Mouse (Mus musculus) limb, embryonic 15.5 days (tissue): Measurements from ENCODE around the gene Spag9. TPM values are rescaled to one million over a fixed set of nuclear protein-coding genes. Genes with fewer than 3 reads are reported as not detected.

Experiments used
- ATAC-seq: fragments of 200-750 bp; cut with Nextera tagmentation; 2 replicates; pipeline ENCODE4 v1.8.0; 2017; ENCODE audit warnings: low read depth, moderate TSS enrichment; ENCODE audit not compliant: insufficient number of reproducible peaks, low FRiP score, low TSS enrichment
- H3K27ac ChIP-seq: fragments of 300-500 bp; sonication (generic); 2 replicates; pipeline ENCODE4 v1.5.1; 2015; ENCODE audit warnings: moderate library complexity, mild to moderate bottlenecking, inconsistent platforms
- H3K27me3 ChIP-seq: fragments of 300-500 bp; sonication (generic); 2 replicates; pipeline ENCODE4 v1.6.1; 2015; ENCODE audit warnings: inconsistent platforms
- H3K36me3 ChIP-seq: fragments of 300-500 bp; sonication (generic); 2 replicates; pipeline ENCODE4 v1.6.1; 2015; ENCODE audit warnings: inconsistent platforms
- H3K4me1 ChIP-seq: fragments of 300-500 bp; sonication (generic); 2 replicates; pipeline ENCODE4 v1.6.1; 2015; ENCODE audit warnings: inconsistent platforms
- H3K4me2 ChIP-seq: fragments of 300-500 bp; sonication (generic); 2 replicates; pipeline ENCODE4 v1.6.1; 2015; ENCODE audit warnings: mild to moderate bottlenecking, inconsistent platforms
- H3K4me3 ChIP-seq: fragments of 300-500 bp; sonication (generic); 2 replicates; pipeline ENCODE4 v1.5.1; 2015; ENCODE audit warnings: mild to moderate bottlenecking, inconsistent platforms
- H3K9ac ChIP-seq: fragments of 300-500 bp; sonication (generic); 2 replicates; pipeline ENCODE4 v1.6.1; 2015; ENCODE audit warnings: inconsistent platforms
- H3K9me3 ChIP-seq: fragments of 300-500 bp; sonication (generic); 2 replicates; pipeline ENCODE4 v1.6.1; 2016; ENCODE audit warnings: inconsistent platforms
- WGBS: fragments of 180-500 bp; shearing (Covaris S2); methylation state at CpG from one replicate; pipeline ENCODE4 v1.1.7; 2015; 5-methylcytosine and 5-hydroxymethylcytosine counted together
- polyA plus RNA-seq: library from polyadenylated mRNA; unstranded; fragments of >200 nt; fragmentation: Nextera tagmentation; extraction: Ambion mirVana; gene quantifications from 2 replicates; pipeline ENCODE4 v1.2.1, GENCODE M21; 2015

Gene Spag9
- polyA plus RNA-seq, 1 experiment from 2014 or later: 44.0 TPM

GRCm38 (mm10) chr11:94126701-94127100 lies 130.8 kb downstream of the Spag9 start:
- no peak overlapping the region for H3K27ac ChIP-seq
- H3K27me3 ChIP-seq: no peaks in the 10 kb centered on the region
- no peaks in the 10 kb centered on the region for H3K4me1 ChIP-seq
- ATAC-seq: no peak
- no peak overlapping the region for H3K9ac ChIP-seq
- no peak overlapping the region for H3K4me3 ChIP-seq
- WGBS: 97% methylated on average over 9 of the region's 9 CpGs
- H3K36me3 ChIP-seq: peaks cover 23% of the 10 kb centered on the region
- H3K9me3 ChIP-seq: no peaks in the 10 kb centered on the region
- no peak overlapping the region for H3K4me2 ChIP-seq

DNA sequence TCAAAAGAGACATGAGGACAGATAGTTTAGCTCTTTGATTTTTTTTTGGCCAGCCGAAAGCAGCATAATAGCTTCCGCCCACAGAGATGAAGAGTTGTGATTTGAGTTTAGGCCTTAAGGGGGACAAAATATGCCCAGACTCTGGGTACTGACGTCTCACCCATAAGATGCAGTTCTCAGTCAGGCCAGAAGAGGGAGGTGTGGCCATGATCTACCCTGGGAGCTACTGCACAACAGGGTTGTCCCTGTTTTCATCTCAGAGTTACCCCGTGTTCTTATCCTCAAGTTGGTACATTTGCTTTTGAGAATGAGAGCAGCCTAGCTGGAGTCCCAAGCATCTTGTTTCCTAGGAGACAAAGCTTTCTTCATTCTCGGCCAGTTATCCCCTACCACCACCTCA lies 132.1 kb downstream of the Spag9 start:
- Histone ChIP-seq H3K9ac (no peak overlapping the region), H3K27ac (no peak overlapping the region), H3K9me3 (no peaks in the 10 kb centered on the region), H3K4me3 (no peak overlapping the region), H3K36me3 (peaks cover 23% of the 10 kb centered on the region), H3K4me2 (no peak overlapping the region), H3K27me3 (no peaks in the 10 kb centered on the region), H3K4me1 (no peaks in the 10 kb centered on the region; the same call in 1 of the 2 replicates)
- WGBS: 40% methylated on average over 5 of the region's 5 CpGs
- ATAC-seq: no peak

DNA sequence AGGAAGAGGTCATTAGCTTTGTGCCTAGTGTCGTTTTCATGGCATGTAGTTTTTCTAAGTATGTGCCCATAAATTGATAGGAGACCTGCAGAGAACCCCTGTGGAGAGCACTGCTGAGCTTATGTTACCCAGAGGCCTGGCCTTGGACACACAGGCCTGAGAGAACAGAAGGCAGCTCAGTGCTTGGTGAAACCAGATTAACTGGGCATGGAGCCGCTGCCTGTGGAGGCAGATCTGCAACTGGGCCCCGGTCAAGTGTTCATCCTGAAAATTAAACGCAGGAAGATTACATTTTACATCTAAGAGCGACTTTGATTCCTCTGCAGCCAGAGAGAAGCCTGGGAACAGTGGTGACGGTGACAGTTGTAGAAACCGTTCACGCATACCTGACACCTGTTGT lies 132.6 kb downstream of the Spag9 start:
- Histone ChIP-seq H3K27ac (no peak overlapping the region), H3K4me1 (peaks cover 5% of the 10 kb centered on the region), H3K9me3 (no peaks in the 10 kb centered on the region), H3K27me3 (no peaks in the 10 kb centered on the region), H3K4me2 (no peak overlapping the region), H3K9ac (no peak overlapping the region), H3K4me3 (no peak overlapping the region), H3K36me3 (peaks cover 22% of the 10 kb centered on the region)
- WGBS: 88% methylated on average over 8 of the region's 8 CpGs
- ATAC-seq: no peak

DNA sequence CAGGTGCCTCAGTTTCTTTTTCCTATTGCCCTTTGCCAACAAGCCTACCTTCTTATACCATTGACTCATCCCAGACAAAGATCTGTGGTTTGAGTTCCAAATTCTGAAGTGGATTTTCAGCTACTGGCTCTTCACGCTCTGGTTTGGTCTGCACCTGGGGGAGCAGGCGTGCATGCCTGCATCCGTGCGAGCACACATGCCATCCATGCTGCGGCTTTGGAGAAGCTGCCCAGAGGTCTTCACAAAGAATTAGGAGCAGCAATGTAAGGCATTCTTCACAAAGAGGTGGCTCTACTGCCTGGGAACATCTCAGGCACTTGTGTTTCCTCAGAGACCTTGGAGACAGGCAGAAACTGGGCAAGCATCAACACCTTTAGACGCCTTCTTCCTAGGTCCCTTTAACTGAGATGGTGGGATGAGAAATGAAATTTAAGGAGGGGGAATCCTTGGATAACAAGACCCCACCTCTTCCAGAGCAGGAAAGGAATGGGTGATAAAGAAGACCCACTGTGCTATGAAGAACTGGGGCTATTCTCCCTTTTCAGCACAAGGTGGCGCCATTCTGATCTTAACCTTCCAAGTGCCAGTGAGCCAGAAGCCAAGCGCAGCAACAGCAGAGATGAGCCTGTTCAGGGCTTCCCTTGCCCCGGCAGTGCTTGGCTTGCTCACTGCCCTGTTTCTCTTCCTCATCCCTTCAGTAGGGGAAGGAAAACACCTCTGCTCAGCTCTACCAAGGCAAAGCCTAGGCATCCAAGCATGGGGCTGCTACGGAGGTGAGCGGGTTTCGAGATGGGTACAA lies 133.6 kb downstream of the Spag9 start:
- H3K9ac ChIP-seq: no peak overlapping the region
- H3K9me3 ChIP-seq: no peaks in the 10 kb centered on the region
- H3K27me3 ChIP-seq: no peaks in the 10 kb centered on the region
- 62% methylated on average over 12 of the region's 12 CpGs for WGBS
- peaks cover 17% of the 10 kb centered on the region; the same call in 1 of the 2 replicates for H3K36me3 ChIP-seq
- peaks cover 15% of the 10 kb centered on the region for H3K4me1 ChIP-seq
- no peak for ATAC-seq
- no peak overlapping the region for H3K4me2 ChIP-seq
- H3K4me3 ChIP-seq: no peak overlapping the region
- H3K27ac ChIP-seq: no peak overlapping the region

- H3K27ac ChIP-seq: no peak overlapping the region
- no peak for ATAC-seq
- H3K9ac ChIP-seq: no peak overlapping the region
Measured at GRCm38 (mm10) chr11:94130118-94131095, 134.5 kb downstream of the Spag9 start.

GRCm38 (mm10) chr11:94133344-94133955 lies 137.6 kb downstream of the Spag9 start:
- peaks cover 53% of the 10 kb centered on the region for H3K4me1 ChIP-seq
- no peaks in the 10 kb centered on the region for H3K9me3 ChIP-seq
- 17% methylated on average over 11 of the region's 11 CpGs for WGBS
- no peaks in the 10 kb centered on the region for H3K27me3 ChIP-seq
- no peak overlapping the region for H3K4me3 ChIP-seq
- peak; percentile 26; the same call in 1 of the 2 replicates for ATAC-seq
- H3K27ac ChIP-seq: no peak overlapping the region; the same call in 1 of the 2 replicates
- H3K36me3 ChIP-seq: no peaks in the 10 kb centered on the region
- peak overlapping the region; percentile 31; the same call in 1 of the 2 replicates for H3K4me2 ChIP-seq
- H3K9ac ChIP-seq: no peak overlapping the region

More at GRCm38 (mm10) chr11:94130118-94131095, 134.5 kb downstream of the Spag9 start:
- Histone ChIP-seq H3K36me3 (peaks cover 12% of the 10 kb centered on the region; the same call in 1 of the 2 replicates), H3K9me3 (no peaks in the 10 kb centered on the region), H3K4me1 (peaks cover 23% of the 10 kb centered on the region), H3K27me3 (no peaks in the 10 kb centered on the region), H3K4me3 (no peak overlapping the region), H3K4me2 (no peak overlapping the region)
- WGBS: 55% methylated on average over 4 of the region's 4 CpGs

GRCm38 (mm10) chr11:94134076-94134838 lies 138.4 kb downstream of the Spag9 start:
- no peak overlapping the region for H3K9ac ChIP-seq
- ATAC-seq: no peak
- no peaks in the 10 kb centered on the region for H3K27me3 ChIP-seq
- no peaks in the 10 kb centered on the region for H3K9me3 ChIP-seq
- H3K4me1 ChIP-seq: peaks cover 61% of the 10 kb centered on the region
- H3K4me3 ChIP-seq: no peak overlapping the region
- H3K4me2 ChIP-seq: peak overlapping the region; percentile 10; the same call in 1 of the 2 replicates
- no peaks in the 10 kb centered on the region for H3K36me3 ChIP-seq
- WGBS: 19% methylated on average over 18 of the region's 18 CpGs
- H3K27ac ChIP-seq: peak overlapping the region; percentile 34; the same call in 1 of the 2 replicates

DNA sequence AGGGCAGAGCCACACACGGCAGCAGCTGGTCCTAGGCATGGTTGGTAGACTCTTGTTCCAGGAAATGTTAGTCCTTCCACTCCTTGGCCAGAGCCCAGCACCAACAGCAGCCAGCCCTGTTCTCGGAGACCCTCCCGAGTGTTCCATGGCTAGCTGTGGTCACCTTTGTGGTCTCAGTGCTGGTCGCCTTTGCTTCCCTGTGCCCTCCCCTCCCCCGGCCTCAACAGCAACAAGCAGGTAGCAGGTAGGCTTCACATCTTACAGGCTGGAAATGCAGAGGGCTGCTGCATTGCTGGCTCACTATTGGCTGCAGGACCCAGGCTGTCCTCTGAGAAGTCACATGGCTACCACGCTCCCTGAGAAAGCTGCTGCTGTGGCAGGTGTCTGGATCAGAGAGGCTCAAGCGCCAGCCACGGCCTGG lies 139.7 kb downstream of the Spag9 start:
- WGBS: 65% methylated on average over 8 of the region's 8 CpGs
- Histone ChIP-seq H3K4me2 (no peak overlapping the region), H3K4me3 (no peak overlapping the region), H3K9me3 (no peaks in the 10 kb centered on the region), H3K27me3 (no peaks in the 10 kb centered on the region), H3K36me3 (no peaks in the 10 kb centered on the region), H3K4me1 (peaks cover 61% of the 10 kb centered on the region), H3K27ac (peak overlapping the region; percentile 33), H3K9ac (no peak overlapping the region)
- ATAC-seq: no peak

DNA sequence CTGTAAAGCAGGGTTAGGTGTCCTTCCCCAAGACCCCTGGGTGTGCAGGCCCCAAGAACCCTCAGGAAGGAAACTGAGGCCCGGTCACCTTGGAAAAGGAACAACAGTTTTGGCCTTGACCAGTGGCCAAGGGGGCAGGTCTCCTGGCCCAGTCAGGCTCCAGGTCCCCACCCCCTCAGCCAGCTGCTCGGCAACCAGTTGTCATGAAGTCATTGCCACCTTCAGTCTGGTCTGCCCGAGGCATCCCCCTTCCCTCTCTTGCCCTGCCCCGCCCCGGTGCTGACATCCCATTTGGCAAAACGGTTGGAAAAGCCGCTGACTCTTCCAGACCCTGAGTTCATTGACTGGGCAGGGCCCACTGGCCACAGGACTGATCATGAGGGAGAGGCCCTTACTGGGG lies 140.8 kb downstream of the Spag9 start:
- Histone ChIP-seq H3K27me3 (no peaks in the 10 kb centered on the region), H3K4me3 (no peak overlapping the region), H3K4me2 (no peak overlapping the region), H3K9me3 (no peaks in the 10 kb centered on the region), H3K4me1 (peaks cover 61% of the 10 kb centered on the region), H3K36me3 (no peaks in the 10 kb centered on the region), H3K27ac (peak overlapping the region; percentile 85; the same call in 1 of the 2 replicates), H3K9ac (no peak overlapping the region)
- WGBS: 41% methylated on average over 7 of the region's 7 CpGs
- ATAC-seq: 0 out of 2 replicates have a peak, but pooled peaks have one; percentile 1

GRCm38 (mm10) chr11:94137326-94138061 lies 141.6 kb downstream of the Spag9 start:
- H3K27ac ChIP-seq: peak overlapping the region; percentile 85
- 70% methylated on average over 14 of the region's 14 CpGs for WGBS
- ATAC-seq: peak; percentile 25; the same call in 1 of the 2 replicates
- no peaks in the 10 kb centered on the region for H3K27me3 ChIP-seq
- no peaks in the 10 kb centered on the region for H3K9me3 ChIP-seq
- no peaks in the 10 kb centered on the region for H3K36me3 ChIP-seq
- H3K4me1 ChIP-seq: peaks cover 61% of the 10 kb centered on the region
- no peak overlapping the region for H3K4me3 ChIP-seq
- no peak overlapping the region for H3K9ac ChIP-seq
- no peak overlapping the region for H3K4me2 ChIP-seq
